Mouse (Mus musculus): ENCODE measurements around the gene Pspn.

The Pspn gene

GRCm38 (mm10) chr17:56963646-56964045 is 36.2 kb downstream of the Pspn start:
- in situ Hi-C loops (cut with MboI, MseI) = no loop called here

GRCm38 (mm10) chr17:56962642-56963405 is 37.0 kb downstream of the Pspn start:
- in situ Hi-C loops (cut with MboI, MseI) = no loop called here

GRCm38 (mm10) chr17:56961880-56962279 is 37.9 kb downstream of the Pspn start:
- in situ Hi-C loops (cut with MboI, MseI) = no loop called here

GRCm38 (mm10) chr17:56958667-56959066 is 41.2 kb downstream of the Pspn start:
- in situ Hi-C loops (cut with MboI, MseI) = loop anchor here in 1 of 2 experiments (5.0 kb wide), 1 partner anchor 66 kb away; no protein-coding TSS in a partner anchor

- in situ Hi-C loops (cut with MboI, MseI) = loop anchor here in 1 of 2 experiments (5.0 kb wide), 1 partner anchor 66 kb away; no protein-coding TSS in a partner anchor
Observed at GRCm38 (mm10) chr17:56957763-56958429, 41.9 kb downstream of the Pspn start.

GRCm38 (mm10) chr17:56954871-56955270 is 44.9 kb downstream of the Pspn start:
- in situ Hi-C loops (cut with MboI, MseI) = loop anchor here in 1 of 2 experiments (5.0 kb wide), 1 partner anchor 63 kb away; no protein-coding TSS in a partner anchor

GRCm38 (mm10) chr17:56952639-56953038 is 47.2 kb downstream of the Pspn start:
- in situ Hi-C loops (cut with MboI, MseI) = no loop called here

- in situ Hi-C loops (cut with MboI, MseI) = no loop called here
Observed at GRCm38 (mm10) chr17:56950915-56951314, 48.9 kb downstream of the Pspn start.
